Mouse (Mus musculus) left cerebral cortex, adult 18-20 months (tissue): ENCODE results near the gene Trim31. TPM values are rescaled to one million over a fixed set of nuclear protein-coding genes. Genes with fewer than 3 reads are reported as not detected.
"Not testable (repeated sequence)": the region's sequence is repeated elsewhere in the genome, so short reads cannot be mapped to it uniquely, and the experiment has no call there.

Experiments used
- DNase-seq, 2 experiments: peaks; one replicate each; pipeline ENCODE4 v3.0.0; 2021 to 2022; ENCODE audit warnings: low spot score in 2 of 2, mixed read lengths in 1 of 2
- long read RNA-seq, 2 experiments: library from polyadenylated mRNA; stranded (forward); transcript quantifications; one replicate each; pipeline ENCODE4 v2.0.0; 2021
- total RNA-seq, 2 experiments: library from RNA; stranded (reverse); gene quantifications; 2 replicates each; pipeline ENCODE4 v1.2.3; 2021

The Trim31 gene
- not detected for total RNA-seq
- long read RNA-seq, experiment 1, result 0 reads
- long read RNA-seq, experiment 2, result 0 reads

DNA sequence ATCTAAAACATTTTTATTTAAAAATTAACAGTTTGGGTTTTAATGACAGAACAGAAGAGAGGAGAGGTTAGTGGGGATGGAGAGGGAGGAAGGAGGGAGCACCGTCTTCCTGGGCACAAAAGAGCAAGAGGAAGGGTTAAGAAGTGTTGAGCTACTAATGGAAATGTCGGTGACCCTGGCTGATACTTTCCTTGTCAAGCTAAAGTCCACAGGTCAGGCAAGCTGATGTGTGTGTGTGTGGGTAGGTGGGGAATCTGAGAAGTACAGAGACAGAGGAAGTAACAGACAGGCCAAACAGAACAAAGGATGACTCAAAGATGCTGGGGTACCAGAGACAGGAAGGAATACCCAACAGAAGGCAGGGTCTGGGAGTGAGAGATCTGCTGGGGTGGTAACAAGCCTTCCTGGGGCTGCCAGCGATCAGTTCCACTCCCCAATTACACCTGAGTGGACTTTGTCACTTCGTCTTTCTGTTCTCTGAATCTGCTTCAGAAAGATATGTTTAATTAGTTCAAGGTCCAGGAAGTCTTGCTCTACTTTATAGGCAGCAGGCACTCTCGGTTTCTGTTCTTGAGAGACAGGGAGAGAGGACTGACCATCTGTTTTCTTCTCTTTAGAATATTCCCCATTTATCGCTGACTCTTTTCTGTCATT is at the start of gene Trim31:
TSS of gene Trim31 (plus strand) at position 567 of the 654 bp plus-strand sequence.
- DNase-seq, result no peak

GRCm38 (mm10) chr17:36848911-36849310 is 49.0 kb upstream of the Trim31 start:
- DNase-seq, result no peak

- DNase-seq, result no peak
Observed at GRCm38 (mm10) chr17:36849992-36850391, 47.9 kb upstream of the Trim31 start.

DNA sequence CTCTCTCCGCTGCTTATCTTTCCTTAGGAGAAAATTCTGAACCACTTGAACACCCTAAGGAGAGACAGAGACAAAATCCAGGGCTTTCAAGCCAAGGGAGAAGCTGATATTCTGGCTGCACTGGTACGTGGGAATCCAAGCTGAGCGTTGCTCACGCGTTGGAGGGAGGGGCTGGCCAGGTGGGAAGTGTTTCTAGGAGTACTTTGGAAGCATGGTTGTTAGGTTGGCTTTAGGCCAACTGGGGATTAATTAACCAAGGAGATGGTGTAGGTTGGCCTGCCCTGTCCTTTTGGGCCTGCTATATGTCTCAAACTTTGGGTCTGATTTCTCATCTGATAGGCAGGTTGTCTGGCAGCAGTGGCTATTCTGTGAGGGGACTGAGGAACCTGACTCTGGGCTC is 46.7 kb upstream of the Trim31 start:
- no peak for DNase-seq

DNA sequence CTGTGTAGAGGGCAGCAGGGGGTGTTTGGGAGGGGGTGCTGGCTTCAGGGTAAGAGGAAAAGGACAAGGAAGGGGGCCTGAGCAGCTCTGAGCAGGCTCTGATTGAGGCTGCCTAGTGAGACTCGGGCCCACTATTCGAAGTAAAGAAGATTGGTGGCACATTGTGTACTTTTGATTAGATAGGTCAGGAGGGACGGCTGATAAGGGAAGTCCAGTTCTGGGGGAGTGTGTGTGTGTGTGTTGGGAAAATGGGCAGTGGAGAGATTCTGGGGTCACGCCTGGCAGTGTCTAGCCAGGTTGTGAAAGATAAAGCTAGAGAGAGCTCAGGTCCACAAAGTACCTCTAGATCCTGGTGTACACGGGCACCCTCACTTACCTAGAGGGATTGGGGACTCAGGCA is 46.3 kb upstream of the Trim31 start:
- DNase-seq, result no peak

GRCm38 (mm10) chr17:36855484-36855883 is 42.4 kb upstream of the Trim31 start:
- DNase-seq, result no peak

- no peak for DNase-seq
Observed at GRCm38 (mm10) chr17:36856236-36856635, 41.7 kb upstream of the Trim31 start.

DNA sequence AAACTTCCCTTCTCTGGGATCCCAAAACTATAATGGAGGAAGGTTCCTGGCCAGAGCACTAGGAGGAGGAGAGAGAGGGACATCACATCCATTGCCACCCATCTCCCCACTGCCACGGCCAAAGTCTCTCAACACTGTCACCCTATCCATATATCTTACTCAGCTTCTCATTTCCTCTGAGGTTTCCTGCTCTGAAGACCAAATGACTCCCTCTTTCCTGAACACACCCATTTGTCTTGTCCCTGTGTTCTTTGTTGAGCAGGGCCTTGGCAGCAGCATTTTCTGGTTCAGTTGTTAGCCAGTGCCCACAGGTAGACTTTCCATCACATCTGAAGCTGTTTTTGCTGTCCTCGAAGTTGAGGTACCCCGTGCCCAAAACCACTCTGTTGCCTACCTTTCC is 39.7 kb upstream of the Trim31 start:
- DNase-seq, result no peak

GRCm38 (mm10) chr17:36861680-36862079 is 36.2 kb upstream of the Trim31 start:
- DNase-seq, result no peak

DNA sequence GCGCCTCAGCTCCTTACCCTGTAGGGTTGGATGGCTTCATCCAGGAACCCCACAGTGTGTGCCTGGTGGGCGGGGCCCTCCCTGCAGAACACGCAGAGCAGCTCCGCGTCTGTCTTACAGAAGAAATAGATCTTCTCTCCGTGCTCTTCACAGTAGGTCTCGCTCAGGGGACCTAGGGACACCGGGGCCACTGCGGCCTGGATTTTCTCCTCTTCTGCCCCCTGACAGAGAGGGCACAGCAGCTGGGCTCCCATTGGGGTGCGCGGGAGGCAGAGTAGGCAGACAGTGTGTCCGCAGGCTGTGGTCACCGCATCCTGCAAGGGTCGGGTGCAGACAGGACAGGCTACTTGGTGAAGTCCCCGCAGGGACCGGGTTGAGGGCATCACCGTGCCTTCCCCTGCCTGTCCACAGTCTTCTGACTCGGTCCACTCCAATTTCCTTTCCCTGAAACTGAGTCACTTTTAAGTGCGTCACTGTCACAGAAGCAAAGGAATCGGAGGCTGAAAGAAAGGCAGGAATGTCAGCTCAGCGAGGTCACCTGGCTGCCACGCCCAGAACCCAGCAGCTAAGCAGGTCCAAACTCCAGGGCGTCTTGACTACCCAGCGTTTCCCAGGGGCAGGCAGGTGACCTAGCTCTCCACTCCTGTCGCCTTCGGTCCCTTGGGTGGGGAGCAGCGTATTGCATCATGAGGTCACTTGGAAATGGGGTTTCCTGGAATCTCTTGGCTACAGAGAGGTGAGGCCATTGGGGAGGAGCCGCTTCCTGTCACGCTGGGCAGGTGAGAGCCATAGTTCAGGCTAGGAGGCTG is 31.0 kb upstream of the Trim31 start, which contains the start of gene Trim15:
TSS of gene Trim15 (minus strand) at position 492 of the 809 bp plus-strand sequence.
- DNase-seq, result peak in 1 of 2 experiments; percentile 8

- no peak for DNase-seq
Observed at GRCm38 (mm10) chr17:36868836-36869235, 29.1 kb upstream of the Trim31 start.

GRCm38 (mm10) chr17:36869284-36869954 is 28.5 kb upstream of the Trim31 start, which contains the start of gene Trim10:
Gene Trim10, plus strand, starts transcription at chr17:36869574.
- DNase-seq, result no peak

- no peak for DNase-seq
Observed at GRCm38 (mm10) chr17:36869955-36870810, 27.7 kb upstream of the Trim31 start.

GRCm38 (mm10) chr17:36874636-36875035 is 23.3 kb upstream of the Trim31 start:
- DNase-seq, result no peak

DNA sequence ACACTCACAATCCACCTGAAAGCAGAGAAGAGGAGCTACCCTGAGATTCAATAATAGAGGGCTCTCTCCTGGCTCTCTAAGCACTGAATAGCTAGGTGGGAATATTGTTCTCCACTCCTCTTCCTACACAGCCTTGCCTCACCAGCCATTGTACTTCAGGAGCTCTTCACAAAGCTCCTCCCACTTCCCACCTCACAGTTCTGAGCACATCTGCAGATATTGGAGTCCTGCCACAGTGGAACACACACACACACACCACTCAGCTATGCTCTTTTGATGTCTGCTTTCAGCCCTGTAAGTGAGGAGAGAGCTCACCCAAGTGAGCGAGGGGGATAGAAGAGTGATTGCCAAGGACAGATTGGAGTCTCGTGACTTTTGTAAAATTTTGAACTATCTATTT is 14.6 kb upstream of the Trim31 start:
- DNase-seq, result no peak

DNA sequence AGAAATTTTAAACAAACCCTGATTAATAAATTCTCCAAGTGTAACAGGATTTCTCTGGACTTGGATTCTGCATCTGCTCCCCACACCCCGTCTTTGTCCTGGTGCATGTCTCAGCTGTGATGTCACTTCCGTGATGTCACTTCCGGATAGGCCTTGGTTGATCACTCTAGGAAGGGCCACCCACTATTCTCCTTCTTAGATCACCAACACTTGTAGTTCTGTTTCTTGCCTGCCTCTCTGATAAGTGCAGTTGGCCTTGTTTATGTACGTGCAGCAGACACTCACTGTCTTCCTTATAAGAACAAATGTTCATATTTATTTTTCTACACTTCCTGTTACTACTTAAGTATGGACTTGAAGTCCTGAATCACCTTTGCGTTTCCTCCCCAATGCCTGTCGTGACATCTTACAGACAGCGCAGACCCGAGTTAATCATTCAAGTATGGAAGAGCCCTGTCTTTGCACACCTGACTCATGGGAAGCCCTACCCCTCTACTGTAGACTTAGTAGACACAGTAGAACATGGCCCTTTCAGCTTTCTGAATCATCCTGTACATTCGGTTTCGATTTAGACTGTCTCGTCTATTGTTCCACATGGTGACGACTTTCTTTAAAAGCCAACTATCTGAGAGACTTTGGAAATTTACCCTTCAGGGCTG is 12.7 kb upstream of the Trim31 start:
- DNase-seq, result no peak

GRCm38 (mm10) chr17:36890073-36890903 is 7.6 kb upstream of the Trim31 start, which contains the start of gene Trim40:
Gene Trim40, minus strand, starts transcription at chr17:36890123.
- DNase-seq, result no peak

DNA sequence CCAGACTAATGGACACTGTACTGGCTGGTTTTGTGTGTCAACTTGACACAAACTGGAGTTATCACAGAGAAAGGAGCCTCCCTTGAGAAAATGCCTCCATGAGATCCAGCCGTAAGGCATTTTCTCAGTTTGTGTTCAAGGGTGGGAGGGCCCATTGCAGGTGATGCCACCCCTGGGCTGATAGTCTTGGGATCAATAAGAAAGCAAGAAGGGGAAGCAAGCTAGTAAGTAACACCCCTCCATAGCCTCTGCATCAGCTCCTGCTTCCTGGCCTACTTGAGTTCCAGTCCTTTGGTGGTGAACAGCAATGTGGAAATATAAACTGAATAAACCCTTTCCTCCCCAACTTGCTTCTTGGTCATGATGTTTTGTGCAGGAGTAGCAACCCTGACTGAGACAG is 6.4 kb upstream of the Trim31 start:
- DNase-seq, result not testable (repeated sequence)

DNA sequence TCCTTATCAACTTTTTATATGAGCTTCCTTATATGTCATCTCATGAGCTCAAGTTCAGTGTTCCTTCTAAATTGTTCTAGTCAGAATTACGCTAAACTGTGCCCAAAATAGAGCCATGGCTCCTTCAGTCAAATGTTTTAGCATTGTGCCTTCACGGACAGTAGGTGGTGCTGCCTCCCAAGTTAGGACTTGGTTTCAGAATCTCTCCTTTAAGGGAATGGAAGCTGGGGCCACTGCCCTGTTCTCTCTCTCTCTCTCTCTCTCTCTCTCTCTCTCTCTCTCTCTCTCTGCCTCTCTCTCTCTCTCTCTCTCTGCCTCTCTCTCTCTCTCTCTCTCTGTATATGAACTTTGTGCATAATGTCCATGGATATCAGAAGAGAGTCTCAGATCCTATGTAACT is 5.6 kb upstream of the Trim31 start:
- DNase-seq, result peak; percentile 33 to 52
